Mouse (Mus musculus) forebrain, postnatal 0 days (tissue): ENCODE data around the gene Snx5. TPM values are rescaled to one million over a fixed set of nuclear protein-coding genes. Genes with fewer than 3 reads are reported as not detected.

Source experiments
- ATAC-seq: fragments of 200-750 bp; cut with Nextera tagmentation; 2 replicates; pipeline ENCODE4 v1.8.0; 2017; ENCODE audit warnings: mild to moderate bottlenecking, moderate library complexity
- DNase-seq: peaks from one replicate; pipeline ENCODE4 v3.0.0-alpha.2; 2015
- H3K27ac ChIP-seq: fragments of 300-500 bp; sonication (generic); 2 replicates; pipeline ENCODE4 v1.5.1; 2014; ENCODE audit warnings: low read depth, mild to moderate bottlenecking, antibody characterized with exemption, low read length, moderate library complexity, mixed read lengths
- H3K27me3 ChIP-seq: fragments of 300-500 bp; sonication (generic); 2 replicates; pipeline ENCODE4 v1.6.1; 2014; ENCODE audit warnings: mild to moderate bottlenecking, low read length, mixed read lengths; ENCODE audit not compliant: insufficient read depth
- H3K36me3 ChIP-seq: fragments of 300-500 bp; sonication (generic); 2 replicates; pipeline ENCODE4 v1.6.1; 2014; ENCODE audit warnings: mild to moderate bottlenecking, moderate library complexity; ENCODE audit not compliant: insufficient read depth
- H3K4me1 ChIP-seq: fragments of 300-500 bp; sonication (generic); 2 replicates; pipeline ENCODE4 v1.6.1; 2014; ENCODE audit warnings: antibody characterized with exemption; ENCODE audit not compliant: insufficient read depth
- H3K4me2 ChIP-seq: fragments of 300-500 bp; sonication (generic); 2 replicates; pipeline ENCODE4 v1.6.1; 2014; ENCODE audit warnings: low read depth, mild to moderate bottlenecking, moderate library complexity
- H3K4me3 ChIP-seq: fragments of 300-500 bp; sonication (generic); 2 replicates; pipeline ENCODE4 v1.5.1; 2014; ENCODE audit warnings: low read depth, low read length, mixed read lengths
- H3K9ac ChIP-seq: fragments of 300-500 bp; sonication (generic); 2 replicates; pipeline ENCODE4 v1.6.1; 2014; ENCODE audit warnings: mild to moderate bottlenecking
- H3K9me3 ChIP-seq: fragments of 300-500 bp; sonication (generic); 2 replicates; pipeline ENCODE4 v1.6.1; 2016; ENCODE audit warnings: low read length
- CTCF ChIP-seq: sonication (generic); IDR thresholded peaks from 2 replicates; pipeline ENCODE4 v1.5.1; 2016; ENCODE audit warnings: antibody characterized with exemption, control low read depth, low read depth
- WGBS: fragments of 180-500 bp; shearing (Covaris S2); extraction: QIAGEN DNeasy Blood & Tissue Kit; methylation state at CpG from one replicate; pipeline ENCODE4 v1.1.7; 2014; 5-methylcytosine and 5-hydroxymethylcytosine counted together
- polyA plus RNA-seq: library from polyadenylated mRNA; unstranded; fragments of >200 nt; fragmentation: Nextera tagmentation; extraction: Ambion mirVana; gene quantifications from 2 replicates; pipeline ENCODE4 v1.2.1, GENCODE M21; 2015
- total RNA-seq: library from RNA; depleted of rRNA; stranded (reverse); fragments of >200 nt; gene quantifications from 2 replicates; pipeline ENCODE4 v1.2.3, GENCODE M21; 2014

Snx5 gene
- total and polyA plus RNA-seq, 2 experiments from 2014 or later = 45.9 to 69.7 TPM

DNA sequence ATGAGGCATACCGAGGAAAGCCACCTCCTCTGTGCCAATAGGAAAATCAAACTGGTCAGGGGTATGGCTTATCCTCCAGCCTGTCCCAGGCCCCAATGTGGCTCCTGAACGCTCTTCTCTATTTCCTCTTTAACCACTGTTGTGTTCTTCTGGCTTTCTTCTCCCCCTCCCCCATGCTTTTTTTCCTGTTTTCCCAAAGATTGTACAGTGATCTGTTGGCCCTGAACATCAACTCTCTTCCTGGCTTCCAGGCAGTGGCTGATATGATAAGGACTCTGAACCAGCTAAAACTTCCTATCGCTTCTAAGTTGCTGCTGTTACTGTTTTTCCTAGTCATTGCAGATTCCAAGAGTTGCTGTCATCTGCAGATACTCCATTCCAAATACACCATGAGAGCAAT is 6.2 kb upstream of the Snx5 start:
- Histone ChIP-seq H3K27me3 (no peaks in the 10 kb centered on the region), H3K4me3 (no peak overlapping the region), H3K4me1 (no peaks in the 10 kb centered on the region), H3K9ac (no peak overlapping the region), H3K4me2 (no peak overlapping the region), H3K9me3 (no peaks in the 10 kb centered on the region), H3K36me3 (peaks cover 7% of the 10 kb centered on the region), H3K27ac (no peak overlapping the region)
- no peak for ATAC-seq
- no peak for DNase-seq
- TF ChIP-seq CTCF = no peak
- 90% methylated on average over 3 of the region's 3 CpGs for WGBS

DNA sequence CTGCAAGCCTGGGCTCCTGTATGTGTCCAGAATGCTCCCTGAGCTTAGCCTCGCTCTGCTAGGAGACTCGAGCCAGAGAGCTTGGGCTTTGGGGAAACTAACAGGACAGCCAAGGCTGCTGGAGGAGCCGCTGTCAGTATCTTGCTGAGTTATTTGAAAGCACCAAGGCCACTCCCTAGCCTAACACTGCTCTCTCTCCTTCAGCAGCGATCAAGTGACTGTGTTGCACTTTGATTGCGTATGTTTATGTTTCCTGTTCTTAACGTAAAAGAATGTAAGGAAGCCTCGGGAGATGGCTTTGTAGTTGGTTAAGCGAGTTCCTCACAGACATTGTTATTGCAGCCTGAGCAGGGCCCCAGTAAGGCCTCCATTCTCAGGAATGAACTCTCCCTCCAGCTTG is 4.0 kb upstream of the Snx5 start:
- H3K4me3 ChIP-seq = no peak overlapping the region
- 69% methylated on average over 8 of the region's 8 CpGs for WGBS
- DNase-seq (no peak), ATAC-seq (no peak)
- no peaks in the 10 kb centered on the region for H3K4me1 ChIP-seq
- H3K27me3 ChIP-seq = no peaks in the 10 kb centered on the region
- no peak overlapping the region for H3K27ac ChIP-seq
- TF ChIP-seq CTCF = no peak
- H3K36me3 ChIP-seq = peaks cover 6% of the 10 kb centered on the region
- no peaks in the 10 kb centered on the region for H3K9me3 ChIP-seq
- H3K4me2 ChIP-seq = no peak overlapping the region
- no peak overlapping the region for H3K9ac ChIP-seq

DNA sequence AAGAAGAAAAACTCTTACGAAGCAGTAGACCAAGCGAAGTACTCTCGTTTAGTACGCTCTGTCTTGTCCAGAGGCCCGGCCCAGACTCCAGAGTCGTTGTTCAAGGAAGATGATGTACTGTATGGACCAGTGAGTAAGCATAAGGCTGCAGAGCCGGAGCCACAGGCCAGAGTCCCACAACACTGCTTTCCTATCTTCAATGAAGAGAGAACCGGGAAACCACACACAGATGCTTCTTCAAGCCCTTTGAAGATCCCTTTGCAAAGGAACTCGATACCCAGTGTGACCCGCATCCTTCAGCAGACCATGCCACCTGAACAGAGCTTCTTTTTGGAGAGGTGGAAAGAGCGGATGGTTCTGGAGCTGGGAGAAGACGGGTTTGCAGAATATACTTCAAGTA is 1.4 kb upstream of the Snx5 start:
- Histone ChIP-seq H3K4me1 (peaks cover 14% of the 10 kb centered on the region), H3K9me3 (no peaks in the 10 kb centered on the region), H3K27me3 (no peaks in the 10 kb centered on the region), H3K27ac (no peak overlapping the region), H3K4me3 (no peak overlapping the region), H3K9ac (no peak overlapping the region), H3K36me3 (no peaks in the 10 kb centered on the region), H3K4me2 (no peak overlapping the region)
- WGBS = 91% methylated on average over 12 of the region's 12 CpGs
- no peak for DNase-seq
- TF ChIP-seq CTCF = no peak
- no peak for ATAC-seq

DNA sequence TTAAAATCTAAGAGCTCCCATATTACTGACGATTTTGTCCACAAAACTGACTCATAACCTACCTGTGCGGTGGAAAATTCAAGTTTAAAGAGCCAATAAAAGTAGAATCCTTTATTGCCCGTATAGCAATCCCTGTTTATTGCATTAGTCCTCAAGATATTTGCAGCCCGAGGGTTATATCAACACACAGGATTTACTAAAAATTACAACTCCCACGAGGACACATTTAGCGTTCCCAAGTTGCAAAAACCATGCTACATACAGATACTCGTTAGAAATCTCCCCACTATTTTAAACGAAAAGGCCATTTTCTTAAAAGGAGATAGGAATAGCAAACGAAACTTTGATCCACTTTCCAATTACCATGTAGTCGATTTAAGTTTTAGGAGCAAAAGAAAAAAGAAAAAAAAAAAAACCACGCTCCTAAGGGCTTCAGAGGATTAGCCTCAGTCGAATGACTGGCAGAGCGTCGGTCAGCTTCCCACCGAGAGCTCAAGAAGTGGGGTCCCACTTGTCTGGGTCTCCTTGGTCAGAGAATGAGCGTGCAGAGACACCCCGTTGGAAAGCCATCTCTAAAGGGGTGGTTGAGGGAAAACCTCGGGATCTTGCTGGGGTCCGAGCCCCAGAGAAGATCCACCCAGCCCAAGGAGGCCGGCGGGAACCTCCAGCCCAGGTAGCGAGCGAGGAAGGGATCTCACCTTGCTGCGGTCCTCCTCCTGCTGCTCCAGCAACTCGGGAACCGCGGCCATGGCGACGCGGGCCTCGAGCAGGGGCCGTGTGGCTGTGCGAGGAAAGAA is 829 bp downstream of the Snx5 start:
- Histone ChIP-seq H3K36me3 (no peaks in the 10 kb centered on the region), H3K4me2 (peak overlapping the region; percentile 65), H3K27me3 (no peaks in the 10 kb centered on the region), H3K4me1 (peaks cover 14% of the 10 kb centered on the region), H3K4me3 (peak overlapping the region; percentile 88), H3K9ac (peak overlapping the region; percentile 94), H3K27ac (peak overlapping the region; percentile 91), H3K9me3 (no peaks in the 10 kb centered on the region)
- ATAC-seq = no peak; the same call in 1 of the 2 replicates
- under 1% methylated on average over 26 of the region's 33 CpGs for WGBS
- no peak for DNase-seq
- no peak for TF ChIP-seq CTCF

DNA sequence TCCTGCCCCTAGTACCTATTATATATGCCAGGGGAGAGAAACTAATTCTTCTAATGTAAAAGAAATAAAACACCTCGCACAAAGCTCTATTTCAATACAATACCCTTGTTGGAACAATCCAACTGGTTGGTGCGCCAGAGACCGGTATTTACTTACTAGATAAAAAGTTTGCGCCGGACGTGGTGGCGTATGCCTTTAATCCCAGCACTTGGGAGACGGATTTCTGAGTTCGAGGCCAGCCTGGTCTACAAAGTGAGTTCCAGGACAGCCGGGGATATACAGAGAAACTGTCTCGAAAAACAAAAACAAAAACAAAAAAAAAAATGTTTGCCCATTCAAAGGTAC is 1.4 kb downstream of the Snx5 start:
- 2% methylated on average over 11 of the region's 11 CpGs for WGBS
- H3K9me3 ChIP-seq = no peaks in the 10 kb centered on the region
- no peak overlapping the region for H3K27ac ChIP-seq
- DNase-seq = no peak
- no peaks in the 10 kb centered on the region for H3K27me3 ChIP-seq
- H3K9ac ChIP-seq = peak overlapping the region; percentile 94; the same call in 1 of the 2 replicates
- no peaks in the 10 kb centered on the region for H3K36me3 ChIP-seq
- H3K4me3 ChIP-seq = peak overlapping the region; percentile 88
- H3K4me2 ChIP-seq = peak overlapping the region; percentile 65
- no peak for TF ChIP-seq CTCF
- no peak for ATAC-seq
- H3K4me1 ChIP-seq = peaks cover 14% of the 10 kb centered on the region

DNA sequence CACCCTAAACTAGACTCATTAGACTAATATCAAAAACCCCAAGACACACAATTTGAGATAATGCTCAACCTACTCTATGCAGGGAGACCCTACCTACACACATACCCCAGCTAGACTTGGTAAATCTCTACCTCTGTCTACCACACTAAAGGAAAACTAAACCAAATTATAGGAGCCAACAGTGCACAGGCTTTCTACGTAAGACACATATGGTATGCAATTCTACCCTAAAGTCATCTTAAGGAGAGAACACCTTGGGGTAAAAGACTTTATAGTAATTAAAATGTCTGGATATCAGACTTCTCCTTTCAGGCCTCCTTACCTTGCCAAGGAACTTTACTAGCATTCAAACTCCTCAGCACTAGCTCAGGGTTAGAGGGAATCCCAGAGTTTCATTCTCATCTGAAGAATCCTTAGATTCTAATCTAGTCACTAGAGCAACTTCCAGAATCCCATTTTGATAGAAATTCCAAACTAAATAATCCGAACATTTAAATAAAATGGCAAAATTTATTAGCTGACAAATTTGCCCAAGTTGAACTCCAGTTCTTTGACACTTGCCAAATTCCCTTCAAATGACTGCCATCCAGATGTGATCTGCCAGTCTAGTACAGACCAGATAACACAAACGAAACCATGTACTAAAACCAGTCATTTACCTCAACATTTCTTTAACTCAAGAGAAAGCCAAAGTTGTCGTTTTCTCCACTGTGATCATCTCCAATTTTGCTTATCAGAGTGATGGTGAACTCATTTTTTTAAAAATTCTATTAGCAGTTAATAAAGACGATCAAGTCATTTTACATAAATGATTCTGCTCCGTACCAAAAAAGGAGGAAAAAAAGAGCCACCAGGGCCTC is 2.0 kb downstream of the Snx5 start:
- H3K4me3 ChIP-seq = peak overlapping the region; percentile 88
- no peak overlapping the region for H3K9ac ChIP-seq
- peak overlapping the region; percentile 65 for H3K4me2 ChIP-seq
- H3K27me3 ChIP-seq = no peaks in the 10 kb centered on the region
- no peak overlapping the region for H3K27ac ChIP-seq
- peaks cover 14% of the 10 kb centered on the region for H3K4me1 ChIP-seq
- no peak for ATAC-seq
- TF ChIP-seq CTCF = no peak
- WGBS = 11% methylated on average over 6 of the region's 6 CpGs
- H3K36me3 ChIP-seq = no peaks in the 10 kb centered on the region
- H3K9me3 ChIP-seq = no peaks in the 10 kb centered on the region
- no peak for DNase-seq

DNA sequence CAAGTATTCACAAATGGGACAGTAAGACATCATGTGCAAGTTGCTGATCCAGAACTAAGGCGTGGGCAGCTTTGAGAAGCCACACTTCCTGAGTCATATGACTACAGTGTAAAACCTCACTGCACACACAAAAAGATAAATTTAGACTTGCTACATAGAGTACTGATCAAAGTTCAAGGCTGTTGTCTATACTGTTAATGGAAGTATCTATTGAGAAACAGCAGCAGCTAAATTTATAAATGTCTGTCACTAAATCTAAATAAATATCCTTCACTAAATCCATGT is 3.0 kb downstream of the Snx5 start:
- Histone ChIP-seq H3K36me3 (no peaks in the 10 kb centered on the region), H3K9me3 (no peaks in the 10 kb centered on the region), H3K27ac (no peak overlapping the region), H3K4me1 (peaks cover 14% of the 10 kb centered on the region), H3K9ac (no peak overlapping the region), H3K27me3 (no peaks in the 10 kb centered on the region), H3K4me2 (no peak overlapping the region), H3K4me3 (no peak overlapping the region)
- no peak for ATAC-seq
- DNase-seq = no peak
- WGBS = 39% methylated on average over 1 of the region's 1 CpGs
- TF ChIP-seq CTCF = no peak
